Mouse (Mus musculus): ENCODE measurements at regions not wholly inside any gene's neighbourhood (a gene's known extent, or its start where the extent isn't known, plus 50 kb on each side); places are given as distances from the start of the nearest gene placed in this dataset.
"Not testable (repeated sequence)": the region's sequence is repeated elsewhere in the genome, so short reads cannot be mapped to it uniquely, and the experiment has no call there.

DNA sequence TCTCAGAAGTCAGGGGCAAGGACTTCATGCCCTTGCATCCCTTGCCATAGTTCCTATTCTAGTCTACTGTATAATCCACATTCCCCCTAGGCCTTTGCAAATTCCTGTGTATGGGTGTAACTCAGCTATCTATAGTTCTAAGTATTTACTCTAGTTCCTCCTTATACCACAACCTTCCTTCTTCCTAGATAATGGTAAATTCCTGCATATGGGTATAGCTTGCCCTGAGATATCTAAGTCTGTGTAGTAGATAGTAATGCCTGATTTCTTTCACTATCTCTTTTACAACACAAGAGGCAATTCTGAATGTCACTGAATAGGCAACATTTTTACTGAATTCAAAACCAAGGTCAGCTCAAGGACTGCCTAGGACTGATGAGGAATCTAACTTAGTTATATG is 1000.2 kb downstream of the Kcnt2 start:
- DNase-seq, result not testable (repeated sequence)

DNA sequence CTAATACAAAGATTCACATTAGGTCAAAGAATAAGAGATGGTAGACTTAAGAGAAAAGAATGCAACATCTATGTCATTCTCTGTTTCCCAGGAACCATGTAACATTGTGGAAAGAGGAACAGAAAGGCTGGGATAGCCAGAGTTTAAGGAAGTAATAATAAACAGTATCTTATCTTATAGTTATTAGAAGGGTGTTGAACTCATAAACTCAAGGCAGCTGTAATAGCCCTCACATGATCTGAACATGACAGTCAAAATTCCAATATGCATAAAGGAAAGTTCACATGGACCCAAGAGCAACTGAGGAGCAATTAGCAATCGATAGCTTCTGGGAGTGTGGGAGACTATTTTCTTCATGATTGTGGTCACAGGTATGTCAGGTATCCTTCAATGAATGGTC is 1028.8 kb downstream of the Kcnt2 start:
- DNase-seq, result no peak

GRCm38 (mm10) chr1:141281513-141281912 is 1035.6 kb downstream of the Kcnt2 start:
- no peak for DNase-seq

- no peak for DNase-seq
Observed at GRCm38 (mm10) chr1:141322968-141323367, 1077.0 kb downstream of the Kcnt2 start.

GRCm38 (mm10) chr1:141338073-141338472 is 1092.1 kb downstream of the Kcnt2 start:
- DNase-seq, result no peak

DNA sequence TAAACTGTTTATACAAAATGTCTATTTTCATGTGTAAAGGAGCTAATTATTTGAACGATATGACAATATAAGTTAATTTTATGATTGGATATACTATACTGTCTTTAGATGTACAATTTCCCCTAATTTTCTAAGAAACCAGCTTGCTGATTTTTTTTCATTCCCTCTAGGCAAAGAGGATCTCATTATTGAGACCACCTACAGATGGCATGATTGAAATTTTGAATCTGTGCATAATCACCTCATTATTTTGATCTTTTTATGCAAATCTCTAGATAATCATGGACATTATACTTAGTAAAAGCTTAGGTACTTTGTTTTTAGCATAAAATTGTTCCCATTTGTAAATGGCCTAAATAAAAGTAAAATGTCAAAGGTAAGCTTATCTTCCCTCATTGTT is 1123.5 kb downstream of the Kcnt2 start:
- DNase-seq, result no peak

GRCm38 (mm10) chr1:141375966-141376365 is 1130.0 kb downstream of the Kcnt2 start:
- no peak for DNase-seq

DNA sequence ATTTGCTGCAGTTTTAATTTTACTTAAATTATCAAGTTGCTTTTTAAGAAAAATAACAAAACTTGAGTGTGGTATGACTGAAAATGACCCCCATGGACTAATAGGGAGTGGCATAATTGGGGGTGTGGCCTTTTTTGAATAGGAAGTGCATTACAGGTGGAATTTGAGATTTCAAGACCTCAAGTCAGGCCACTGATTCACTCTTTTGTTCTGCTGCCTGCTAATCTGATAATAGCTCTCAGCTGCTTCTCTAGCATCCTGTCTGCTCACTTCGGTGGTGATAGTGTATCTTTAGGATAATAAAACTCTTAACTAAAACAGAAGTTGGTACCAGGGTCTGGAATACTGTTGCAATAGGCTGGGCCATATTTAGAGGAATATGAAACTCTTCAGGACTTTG is 1155.4 kb downstream of the Kcnt2 start:
- DNase-seq, result no peak

GRCm38 (mm10) chr1:141429675-141430074 is 1183.7 kb downstream of the Kcnt2 start:
- peak; percentile 71 for DNase-seq

- no peak for DNase-seq
Observed at GRCm38 (mm10) chr1:141430117-141430516, 1184.2 kb downstream of the Kcnt2 start.

DNA sequence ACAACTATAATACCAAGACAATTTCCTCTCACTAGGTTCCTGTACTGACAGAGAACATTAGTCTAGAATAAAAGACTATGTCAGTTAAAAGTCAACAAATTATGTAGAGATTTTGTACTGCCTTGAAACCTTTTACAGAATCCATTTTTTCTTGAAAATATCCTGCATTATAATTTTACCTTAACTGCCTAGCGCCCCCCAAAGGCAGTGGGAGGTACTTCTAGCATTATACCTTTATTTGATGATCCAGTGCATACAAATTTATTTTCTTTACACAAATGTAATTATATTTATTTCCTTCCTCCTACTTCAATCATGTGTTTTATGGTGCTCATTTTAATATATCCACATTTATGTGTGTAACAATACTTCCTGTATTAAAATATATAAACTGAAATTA is 1189.5 kb downstream of the Kcnt2 start:
- DNase-seq, result peak; percentile 4

DNA sequence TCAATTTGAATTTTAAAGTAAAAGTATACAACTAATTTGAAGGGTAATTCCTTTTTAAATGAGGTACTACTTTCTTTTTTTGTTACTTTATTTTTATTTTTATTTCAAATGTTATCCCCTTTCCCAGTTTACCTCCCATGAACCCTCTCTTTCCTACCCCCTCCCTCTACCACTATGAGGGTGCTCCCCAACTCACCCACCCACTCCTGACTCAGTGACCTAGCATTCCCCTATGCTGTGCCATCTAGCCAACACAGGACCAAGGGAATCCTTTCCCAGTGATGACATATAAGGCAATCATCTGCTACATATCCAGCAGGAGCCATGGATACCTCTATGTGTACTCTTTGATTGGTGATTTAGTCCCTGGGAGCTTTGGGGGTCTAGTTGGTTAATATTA is 1194.3 kb downstream of the Kcnt2 start:
- DNase-seq, result no peak

GRCm38 (mm10) chr1:141450960-141451359 is 1205.0 kb downstream of the Kcnt2 start:
- DNase-seq, result no peak

- DNase-seq, result peak; percentile 24
Observed at GRCm38 (mm10) chr1:141464576-141464975, 1218.6 kb downstream of the Kcnt2 start.
